Mouse (Mus musculus): ENCODE results near the gene Slc35b1.

DNA sequence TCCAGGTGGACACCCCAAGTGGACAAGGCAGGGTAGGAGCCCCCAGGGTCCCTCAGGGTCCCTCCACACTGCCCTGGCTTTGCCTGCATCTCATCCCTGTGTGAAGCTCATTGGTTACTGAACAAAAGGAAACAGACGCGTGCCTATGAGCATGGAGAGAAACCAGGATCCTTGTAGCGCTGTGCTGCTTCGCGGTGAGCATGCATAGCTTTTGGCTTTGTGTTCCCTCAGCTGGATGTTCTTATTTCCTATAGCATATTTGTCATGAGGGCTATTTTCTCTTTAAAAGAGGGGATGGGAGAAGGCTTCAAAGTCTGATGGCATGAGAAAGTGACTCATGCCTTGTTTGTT lies 28.9 kb upstream of the Slc35b1 start:
- TF ChIP-seq CTCF (IDR thresholded peaks at IDR 0.05; ENCODE audit: low read depth, low read length) (no peak), POLR2A (IDR thresholded peaks at IDR 0.05; ENCODE audit: borderline replicate concordance, low read depth, low read length) (no peak)
